ENCODE assay signal across 11 mouse cellular contexts in the genomic region with DNA sequence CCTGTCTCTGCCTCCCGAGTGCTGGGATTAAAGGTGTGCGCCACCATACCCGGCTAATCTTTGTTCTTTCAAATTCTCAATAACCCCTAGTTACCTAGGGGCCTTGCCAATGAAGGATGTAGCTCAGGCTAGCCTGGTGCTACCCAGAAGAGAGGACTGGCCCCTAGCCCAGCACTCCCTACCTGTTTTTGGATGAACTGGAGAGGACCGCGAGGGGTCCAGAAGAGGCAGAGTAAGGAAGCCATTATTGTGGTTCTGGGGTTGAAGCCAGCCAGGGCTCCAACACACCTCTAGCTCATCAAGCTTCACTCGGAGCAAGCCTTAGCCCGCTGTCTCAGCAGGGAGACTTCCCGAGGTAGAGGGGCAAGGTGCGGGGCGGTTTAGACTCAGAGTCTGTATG. TPM values are rescaled to one million over a fixed set of nuclear protein-coding genes. Genes with fewer than 3 reads are reported as not detected.
DNase-seq lines count a peak whose midpoint lies in the region; ATAC-seq and TF ChIP-seq lines count a peak whose summit lies in the region.
"Had no signal": no experiment of that assay in that cellular context is flagged by ENCODE, and none has a peak within 500 bp of the region (broad histone marks: within the 10 kb centered on the region; RNA-seq: fewer than 3 reads in every experiment).

A gene (plus strand): TSS at position 301 of the 400 bp plus-strand sequence.

- H3K9me3 ChIP-seq in embryonic facial prominence, embryonic 11.5 days (replicated peaks; ENCODE audit: control insufficient read depth, low read length) = no peaks in the 10 kb centered on the region
- no peaks in the 10 kb centered on the region for H3K9me3 ChIP-seq in hindbrain, embryonic 15.5 days
- H3K9me3 ChIP-seq in midbrain, embryonic 14.5 days (ENCODE audit: control insufficient read depth, low read length) = no peaks in the 10 kb centered on the region

- no peak for DNase-seq in kidney, adult 2 months
- DNase-seq in kidney, adult 11 months = no peak
- DNase-seq in embryonic facial prominence, embryonic 11.5 days (ENCODE audit: low spot score) = no peak
- DNase-seq in midbrain, embryonic 14.5 days = no peak
- DNase-seq in adrenal gland, postnatal 25 days = no peak
- no peak for DNase-seq in cerebellum, adult 11 months
- no peak for DNase-seq in left cerebral cortex, adult 8-10 months (ENCODE audit: low spot score in 2 of 2)
- DNase-seq: cerebellum, adult 11-12 months; right cerebral cortex, adult 18-20 months had no signal

- TF ChIP-seq CTCF in kidney, adult 2 months (conservative IDR thresholded peaks at IDR 0.05; ENCODE audit: insufficient read depth, insufficient read length, low read depth, low read length) = no peak

- ATAC-seq in embryonic facial prominence, embryonic 11.5 days (replicated peaks; ENCODE audit: insufficient number of reproducible peaks, low FRiP score, low TSS enrichment, low read depth) = no peak
- ATAC-seq in hindbrain, embryonic 15.5 days (ENCODE audit: low FRiP score, low read depth) = peak; percentile 8; the same call in 1 of the 2 replicates
- no peak for ATAC-seq in midbrain, embryonic 14.5 days (ENCODE audit: low FRiP score, low TSS enrichment)

- 0 out of 2 replicates have a peak, but pooled peaks cover 2% of the 10 kb centered on the region for H3K27me3 ChIP-seq in kidney, adult 2 months (replicated peaks; ENCODE audit: control insufficient read depth, insufficient read depth, low read length)
- peaks cover 38% of the 10 kb centered on the region for H3K27me3 ChIP-seq in embryonic facial prominence, embryonic 11.5 days (ENCODE audit: control insufficient read depth, insufficient read depth, low read length)
- peaks cover 54% of the 10 kb centered on the region for H3K27me3 ChIP-seq in hindbrain, embryonic 15.5 days
- H3K27me3 ChIP-seq in midbrain, embryonic 14.5 days (ENCODE audit: control insufficient read depth, insufficient read depth, low read length) = peaks cover 36% of the 10 kb centered on the region

- H3K36me3 ChIP-seq in kidney, adult 2 months (ENCODE audit: control insufficient read depth, insufficient read depth, low read length) = no peaks in the 10 kb centered on the region
- no peaks in the 10 kb centered on the region for H3K36me3 ChIP-seq in embryonic facial prominence, embryonic 11.5 days (replicated peaks; ENCODE audit: control insufficient read depth, insufficient read depth, low read depth, low read length)
- H3K36me3 ChIP-seq in hindbrain, embryonic 15.5 days = no peaks in the 10 kb centered on the region
- no peaks in the 10 kb centered on the region for H3K36me3 ChIP-seq in midbrain, embryonic 14.5 days (ENCODE audit: control insufficient read depth, insufficient read depth, low read length)

- peak within 1 kb of the TSS; percentile 65 for H3K4me2 ChIP-seq in embryonic facial prominence, embryonic 11.5 days (ENCODE audit: low read depth, low read length)
- H3K4me2 ChIP-seq in hindbrain, embryonic 15.5 days = peak within 1 kb of the TSS; percentile 77
- peak within 1 kb of the TSS; percentile 71 for H3K4me2 ChIP-seq in midbrain, embryonic 14.5 days (ENCODE audit: low read length)

- WGBS in kidney, adult 2 months = 52% methylated on average over 10 of the region's 10 CpGs
- WGBS in embryonic facial prominence, embryonic 11.5 days = 22% methylated on average over 9 of the region's 10 CpGs
- 25% methylated on average over 10 of the region's 10 CpGs for WGBS in hindbrain, embryonic 15.5 days
- 30% methylated on average over 10 of the region's 10 CpGs for WGBS in midbrain, embryonic 14.5 days

- no peak within 1 kb of the TSS for H3K27ac ChIP-seq in kidney, adult 2 months (ENCODE audit: insufficient read depth, low read depth, low read length)
- H3K27ac ChIP-seq in embryonic facial prominence, embryonic 11.5 days (replicated peaks; ENCODE audit: low read depth, low read length) = no peak within 1 kb of the TSS
- no peak within 1 kb of the TSS for H3K27ac ChIP-seq in hindbrain, embryonic 15.5 days (replicated peaks)
- no peak within 1 kb of the TSS for H3K27ac ChIP-seq in midbrain, embryonic 14.5 days (replicated peaks; ENCODE audit: low read depth, low read length)

- peak within 1 kb of the TSS; percentile 51 for H3K4me3 ChIP-seq in kidney, adult 2 months (ENCODE audit: insufficient read depth, low read depth, low read length)
- peak within 1 kb of the TSS; percentile 40 for H3K4me3 ChIP-seq in embryonic facial prominence, embryonic 11.5 days (ENCODE audit: low read depth, low read length)
- H3K4me3 ChIP-seq in hindbrain, embryonic 15.5 days = peak within 1 kb of the TSS; percentile 43
- peak within 1 kb of the TSS; percentile 38 for H3K4me3 ChIP-seq in midbrain, embryonic 14.5 days (replicated peaks; ENCODE audit: low read depth, low read length)

- H3K9ac ChIP-seq in embryonic facial prominence, embryonic 11.5 days (replicated peaks; ENCODE audit: low read length) = peak within 1 kb of the TSS; percentile 22; the same call in 1 of the 2 replicates
- H3K9ac ChIP-seq in hindbrain, embryonic 15.5 days = peak within 1 kb of the TSS; percentile 33
- peak within 1 kb of the TSS; percentile 49 for H3K9ac ChIP-seq in midbrain, embryonic 14.5 days (replicated peaks; ENCODE audit: low read length)

- no peaks in the 10 kb centered on the region; the same call in 1 of the 2 replicates for H3K4me1 ChIP-seq in kidney, adult 2 months (ENCODE audit: control insufficient read depth, insufficient read depth, low read length)
- peaks cover 5% of the 10 kb centered on the region; the same call in 1 of the 2 replicates for H3K4me1 ChIP-seq in embryonic facial prominence, embryonic 11.5 days (ENCODE audit: control insufficient read depth, insufficient read depth, low read length)
- peaks cover 14% of the 10 kb centered on the region for H3K4me1 ChIP-seq in hindbrain, embryonic 15.5 days (replicated peaks)
- H3K4me1 ChIP-seq in midbrain, embryonic 14.5 days (ENCODE audit: control insufficient read depth, insufficient read depth, low read length) = peaks cover 7% of the 10 kb centered on the region; the same call in 1 of the 2 replicates

- TF ChIP-seq POLR2A in kidney, adult 2 months (IDR thresholded peaks at IDR 0.05; ENCODE audit: low read depth, low read length) = no peak

RNA-seq across cellular contexts. Expression of the gene that starts here (rescaled TPM):
- polyA plus RNA-seq in kidney, adult 2 months (2012; rRNA removed) = 0.06 and 0.12 TPM in 2 replicates
- polyA plus RNA-seq in embryonic facial prominence, embryonic 11.5 days (2014; fragmentation: Nextera tagmentation; extraction: Ambion mirVana) = 0.20 TPM in 2 replicates
- 0.30 and 0.34 TPM in 2 replicates for polyA plus RNA-seq in hindbrain, embryonic 15.5 days (2015; fragmentation: Nextera tagmentation; extraction: Ambion mirVana)
- polyA plus RNA-seq in midbrain, embryonic 14.5 days (2014; fragmentation: Nextera tagmentation; extraction: Ambion mirVana) = not detected in 2 replicates
- not detected in 2 replicates for total RNA-seq in adrenal gland, postnatal 25 days (2021)
- total RNA-seq in left cerebral cortex, adult 8-10 months (2022) = under 1 TPM; 0.21 to 0.30 (median 0.22) TPM
- total RNA-seq: MEL had no signal

Comparison
In these comparisons a context has a peak if more than half of its experiments do, and no peak if none do; other contexts are left out.
1. Peak in ATAC-seq, H3K4me3 ChIP-seq, H3K9ac ChIP-seq and H3K4me2 ChIP-seq in hindbrain, embryonic 15.5 days; RNA of the gene not detected or under 1 TPM.